Mouse (Mus musculus): Measurements from ENCODE around the gene Pcp4.

- TF ChIP-seq CTCF (IDR thresholded peaks at IDR 0.05; ENCODE audit: low read depth) (no peak), EP300 (IDR thresholded peaks at IDR 0.05; ENCODE audit: low read depth) (no peak)
These were observed 63.6 kb downstream of the Pcp4 start for GRCm38 (mm10) chr16:96531029-96531428.

Measured in heart, postnatal 0 days (tissue).